8 mouse cellular contexts compared by ENCODE assay signal in genomic region chr1:178303425-178303824, GRCm38 (mm10). TPM values are rescaled to one million over a fixed set of nuclear protein-coding genes. Genes with fewer than 3 reads are reported as not detected.
DNase-seq lines count a peak whose midpoint lies in the region; ATAC-seq lines count a peak whose summit lies in the region.

No protein-coding gene starts in this region.

- H3K9ac ChIP-seq in kidney, embryonic 15.5 days, result no peak overlapping the region

- H3K4me2 ChIP-seq in kidney, embryonic 15.5 days, result no peak overlapping the region

- H3K4me1 ChIP-seq in kidney, embryonic 15.5 days, result no peaks in the 10 kb centered on the region
- H3K4me1 ChIP-seq in limb, embryonic 10.5 days, result no peaks in the 10 kb centered on the region

- 30% methylated on average over 3 of the region's 3 CpGs for WGBS in kidney, embryonic 15.5 days
- 24% methylated on average over 3 of the region's 3 CpGs for WGBS in limb, embryonic 10.5 days

- ATAC-seq in kidney, embryonic 15.5 days (replicated peaks; ENCODE audit: low FRiP score), result no peak
- ATAC-seq in frontal cortex, adult (ENCODE audit: low TSS enrichment), result peak; percentile 52; the same call in 1 of the 2 replicates
- ATAC-seq in monocyte, adult 5-6 weeks (replicated peaks; ENCODE audit: insufficient number of reproducible peaks, low FRiP score, low TSS enrichment, poor library complexity, severe bottlenecking), result peak; percentile 72

- H3K27me3 ChIP-seq in kidney, embryonic 15.5 days, result no peaks in the 10 kb centered on the region
- no peaks in the 10 kb centered on the region for H3K27me3 ChIP-seq in limb, embryonic 10.5 days (ENCODE audit: low read depth, poor library complexity, severe bottlenecking)
- no peaks in the 10 kb centered on the region for H3K27me3 ChIP-seq in splenic B cell, adult 2 months (ENCODE audit: control insufficient read depth, insufficient read depth, low read length, poor library complexity, severe bottlenecking)

- H3K36me3 ChIP-seq in kidney, embryonic 15.5 days, result no peaks in the 10 kb centered on the region
- H3K36me3 ChIP-seq in limb, embryonic 10.5 days, result no peaks in the 10 kb centered on the region
- H3K36me3 ChIP-seq in splenic B cell, adult 2 months (ENCODE audit: control insufficient read depth, insufficient read depth, low read length, poor library complexity, severe bottlenecking), result no peaks in the 10 kb centered on the region

- H3K4me3 ChIP-seq in kidney, embryonic 15.5 days (replicated peaks), result no peak overlapping the region
- H3K4me3 ChIP-seq in limb, embryonic 10.5 days, result no peak overlapping the region

- peaks cover 8% of the 10 kb centered on the region; the same call in 1 of the 2 replicates for H3K9me3 ChIP-seq in kidney, embryonic 15.5 days (replicated peaks)
- H3K9me3 ChIP-seq in limb, embryonic 10.5 days (replicated peaks), result no peaks in the 10 kb centered on the region

- peak; percentile 51 for DNase-seq in kidney, adult 11 months
- peak; percentile 52 for DNase-seq in cerebellum, adult 11-12 months
- peak; percentile 78 for DNase-seq in kidney, adult 18-20 months
- peak; percentile 81 for DNase-seq in limb, embryonic 10.5 days (ENCODE audit: low spot score)
- peak; percentile 87 for DNase-seq in splenic B cell, adult 2 months (ENCODE audit: low read depth, low spot score)

- no peak overlapping the region for H3K27ac ChIP-seq in kidney, embryonic 15.5 days
- no peak overlapping the region for H3K27ac ChIP-seq in limb, embryonic 10.5 days

RNA-seq across cellular contexts. Expression of gene Cox20, which starts 15.5 kb away (rescaled TPM):
- polyA plus RNA-seq in kidney, embryonic 15.5 days (2015; fragmentation: Nextera tagmentation; extraction: Ambion mirVana), result 139 and 149 TPM in 2 replicates
- polyA plus RNA-seq in limb, embryonic 10.5 days (2016; fragmentation: Nextera tagmentation; extraction: Ambion mirVana), result 75.7 and 88.5 TPM in 2 replicates
- total RNA-seq in monocyte, adult 5-6 weeks (2017), result 99.3 to 162 TPM (median 133 TPM) in 3 replicates

RNA-seq across cellular contexts. Expression of gene Hnrnpu, which starts 34.2 kb away (rescaled TPM):
- polyA plus RNA-seq in kidney, embryonic 15.5 days (2015; fragmentation: Nextera tagmentation; extraction: Ambion mirVana), result 403 and 407 TPM in 2 replicates
- 608 TPM in 2 replicates for polyA plus RNA-seq in limb, embryonic 10.5 days (2016; fragmentation: Nextera tagmentation; extraction: Ambion mirVana)
- 385 to 507 TPM (median 405 TPM) in 3 replicates for total RNA-seq in monocyte, adult 5-6 weeks (2017)
